Mouse (Mus musculus) ovary, postnatal 14 days (tissue): Measurements from ENCODE around the gene Tnni1.
A peak's percentile ranks its signal among the peaks of the same experiment; 100 is the strongest.

ENCODE experiments used
- DNase-seq: peaks from one replicate; pipeline ENCODE4 v3.0.0; 2022; ENCODE audit warnings: low spot score

Gene Tnni1

DNA sequence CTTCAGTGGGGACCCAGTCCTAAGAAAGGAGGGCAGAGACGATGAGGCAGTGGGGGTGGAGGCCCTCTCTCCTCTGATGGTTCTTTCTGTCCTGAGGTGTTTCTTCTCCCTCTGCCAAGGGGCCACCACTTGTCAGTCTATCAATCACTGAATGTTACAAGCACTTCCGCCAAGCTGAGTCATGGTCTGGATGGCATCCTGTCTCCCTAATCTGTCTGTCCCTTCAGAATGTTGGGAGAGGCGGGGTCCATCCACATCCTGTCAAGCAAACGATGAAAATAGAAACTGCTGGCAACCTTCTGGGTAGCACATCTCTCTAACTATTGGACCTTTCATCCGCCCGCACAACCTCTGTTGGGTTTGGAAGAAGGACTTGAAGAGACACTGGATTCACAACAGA is 65.2 kb downstream of the Tnni1 start:
- no peak for DNase-seq

GRCm38 (mm10) chr1:135846632-135847031 is 67.4 kb downstream of the Tnni1 start:
- no peak for DNase-seq

GRCm38 (mm10) chr1:135847139-135847562 is 67.9 kb downstream of the Tnni1 start:
- DNase-seq = no peak

DNA sequence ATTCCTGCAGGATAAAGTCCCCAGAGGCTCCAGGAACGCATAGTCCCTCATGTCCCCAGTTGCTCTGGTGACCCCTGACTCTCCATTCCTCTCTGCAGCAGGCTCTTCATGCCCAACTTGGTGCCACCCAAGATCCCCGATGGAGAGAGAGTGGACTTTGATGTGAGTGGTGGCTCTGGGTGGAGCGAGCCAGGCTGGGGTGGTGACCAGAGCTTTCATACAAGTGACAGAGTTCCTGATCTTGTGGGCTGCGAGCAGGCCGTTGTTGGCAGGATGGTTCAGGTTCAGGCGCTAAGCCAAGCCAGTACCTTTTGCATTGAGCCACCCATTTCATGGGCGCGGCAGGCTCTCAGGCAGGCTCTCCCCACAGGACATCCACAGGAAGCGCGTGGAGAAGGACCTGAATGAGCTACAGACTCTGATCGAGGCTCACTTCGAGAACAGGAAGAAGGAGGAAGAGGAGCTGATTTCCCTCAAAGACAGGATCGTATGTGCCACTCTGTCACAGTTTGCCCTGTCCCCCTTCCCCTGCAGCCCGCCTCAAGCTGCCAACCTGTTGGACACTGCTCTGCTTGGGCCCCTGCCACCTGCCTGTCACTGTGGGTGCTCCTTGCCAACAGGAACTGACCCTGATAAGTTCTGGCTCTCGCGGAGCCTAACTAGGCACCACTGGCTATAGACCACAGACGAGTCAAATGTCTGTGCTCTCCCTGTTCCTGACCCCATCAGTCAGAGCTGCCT is 68.5 kb downstream of the Tnni1 start:
- DNase-seq = no peak

- DNase-seq = peak; percentile 43
Observed at GRCm38 (mm10) chr1:135850722-135851512, 71.7 kb downstream of the Tnni1 start.

GRCm38 (mm10) chr1:135852044-135852756 is 73.0 kb downstream of the Tnni1 start:
- DNase-seq = no peak

- DNase-seq = no peak
Observed at GRCm38 (mm10) chr1:135853200-135853599, 74.0 kb downstream of the Tnni1 start.

DNA sequence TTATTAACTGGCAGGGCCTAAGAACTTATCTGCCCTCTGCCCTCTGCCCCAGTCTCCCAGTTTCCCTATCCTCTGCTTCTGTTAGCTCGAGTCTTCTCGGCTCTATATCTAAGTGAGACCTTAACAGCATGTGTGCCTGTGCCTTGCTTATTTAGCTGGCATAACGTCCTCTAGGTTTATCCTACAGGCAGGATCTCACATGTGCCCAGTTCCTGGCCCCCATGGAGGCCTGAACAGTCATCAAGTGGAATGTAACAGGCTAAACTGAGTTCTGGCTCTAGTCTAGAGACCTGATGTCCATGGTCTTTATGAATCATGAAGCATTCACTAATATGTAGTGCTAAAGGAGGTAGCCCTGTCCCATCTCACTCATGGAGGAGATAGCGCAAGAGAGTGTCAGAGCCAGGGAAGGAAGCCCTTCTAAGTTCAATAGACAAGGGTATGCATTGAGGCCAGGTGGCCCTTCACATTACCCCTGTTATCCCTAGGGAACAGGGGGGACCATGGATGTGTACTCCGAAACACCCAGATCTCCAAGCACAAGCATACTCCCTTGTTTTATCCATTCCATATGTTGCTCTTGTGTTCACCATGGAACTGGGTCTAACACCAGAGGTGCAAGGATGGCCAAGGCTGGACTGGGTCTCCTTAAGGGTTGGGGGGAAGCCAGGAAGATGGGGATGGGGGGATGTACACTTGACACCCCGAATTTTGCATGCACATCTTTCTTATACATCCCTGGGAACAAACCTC is 75.5 kb downstream of the Tnni1 start:
- DNase-seq = no peak

- no peak for DNase-seq
Observed at GRCm38 (mm10) chr1:135855344-135855687, 76.1 kb downstream of the Tnni1 start.

DNA sequence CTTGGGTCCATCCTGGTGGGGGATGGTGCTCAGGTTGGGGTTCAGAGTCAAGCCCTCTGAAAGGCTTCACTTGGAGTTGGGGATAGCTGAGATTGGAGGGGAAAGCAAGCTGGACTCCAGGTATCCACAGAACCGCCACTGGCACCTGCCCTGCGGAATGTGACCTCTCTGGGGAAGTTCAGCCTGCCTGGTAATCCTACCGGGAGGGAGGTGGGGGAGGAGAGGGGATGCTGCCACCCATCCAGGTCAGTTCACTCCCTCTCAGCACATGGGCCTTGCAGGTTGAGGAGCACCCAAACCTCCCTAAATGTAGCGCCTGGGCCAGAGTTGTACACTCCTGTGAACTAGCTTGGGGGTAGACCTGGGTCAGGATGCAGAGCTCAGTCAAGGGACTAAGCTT is 76.8 kb downstream of the Tnni1 start:
- no peak for DNase-seq

- DNase-seq = no peak
Observed at GRCm38 (mm10) chr1:135857137-135857775, 78.0 kb downstream of the Tnni1 start.

DNA sequence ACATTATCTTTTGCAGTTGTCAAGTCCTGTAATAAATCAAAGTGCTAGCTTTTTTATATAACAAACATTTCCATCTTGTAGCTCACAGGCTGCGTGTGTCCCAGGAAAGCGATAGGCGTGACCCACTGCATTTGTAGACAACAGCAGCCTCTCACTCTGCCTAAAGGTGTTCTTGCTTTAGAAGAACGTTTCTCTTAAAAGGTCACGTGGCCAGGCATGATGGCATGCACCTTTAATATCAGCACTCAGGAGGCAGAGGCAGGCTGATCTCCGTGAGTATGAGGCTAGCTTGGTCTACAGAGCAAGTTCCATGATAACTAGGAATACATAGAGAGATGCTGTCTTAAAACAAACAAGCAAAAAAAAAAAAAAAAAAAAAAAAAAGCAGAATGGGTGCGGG is 79.3 kb downstream of the Tnni1 start:
- no peak for DNase-seq
